Mouse (Mus musculus) Patski (cell line): ENCODE measurements around the gene Cpvl. TPM values are rescaled to one million over a fixed set of nuclear protein-coding genes. Genes with fewer than 3 reads are reported as not detected.

Experiments used
- ATAC-seq: fragments of 100-300 bp; one replicate; pipeline ENCODE4 v1.8.0; 2021
- CTCF ChIA-PET: fragments of 350-600 bp; sonication (Branson Sonifier 250); formaldehyde crosslinking; loops from one replicate; lab custom pipeline; 2022; ENCODE audit warnings: inconsistent platforms; lab: Charles Lee
- POLR2A ChIA-PET: fragments of 350-600 bp; sonication (Branson Sonifier 250); formaldehyde crosslinking; loops from one replicate; lab custom pipeline; 2022; ENCODE audit warnings: antibody characterized with exemption, inconsistent platforms; lab: Charles Lee
- DNase-seq: peaks from one replicate; pipeline ENCODE4 v3.0.0-alpha.2; 2011; ENCODE audit warnings: low read depth, low spot score
- H3K27me3 ChIP-seq: fragments of 371-371 bp; one replicate; pipeline ENCODE4 v1.5.1; 2021
- CTCF ChIP-seq: fragments of 100-300 bp; IDR thresholded peaks from one replicate; pipeline ENCODE4 v1.5.1; 2021
- in situ Hi-C: fragments of 300-500 bp; cut with MboI; formaldehyde crosslinking; loops from 3 replicates; pipeline ENCODE4 v1.11.1; 2018; ENCODE audit warnings: low pct_unique_long_range_greater_than_20kb, mixed read lengths
- polyA plus RNA-seq: library from polyadenylated mRNA; unstranded; gene quantifications from one replicate; pipeline ENCODE4 v1.2.3, GENCODE M21; 2021

Cpvl gene
- 0.06 TPM for polyA plus RNA-seq

- no peak for TF ChIP-seq CTCF
- CTCF ChIA-PET, result interaction anchor here (0.8 kb wide), 1 partner anchor 11 kb away, joined by 3 read pairs; no protein-coding TSS in a partner anchor
- in situ Hi-C loops, result no loop called here
Measured at GRCm38 (mm10) chr6:53978571-53978970, at the start of gene Cpvl. Cpvl (minus strand) TSS chr6:53978671.

GRCm38 (mm10) chr6:54023846-54024245, 45.4 kb upstream of the Cpvl start:
- TF ChIP-seq CTCF, result no peak

More at GRCm38 (mm10) chr6:53978571-53978970, at the start of gene Cpvl:
- no peak for ATAC-seq
- POLR2A ChIA-PET, result interaction anchor here (0.7 kb wide), 1 partner anchor 12 kb away, joined by 3 read pairs; no protein-coding TSS in a partner anchor
- no peaks in the 10 kb centered on the region for H3K27me3 ChIP-seq
- DNase-seq, result no peak

GRCm38 (mm10) chr6:54021123-54021789, 42.8 kb upstream of the Cpvl start:
- H3K27me3 ChIP-seq, result no peaks in the 10 kb centered on the region
- POLR2A ChIA-PET, result interaction anchor here (1.1 kb wide), 1 partner anchor 9 kb away, joined by 3 read pairs; no protein-coding TSS in a partner anchor
- CTCF ChIA-PET, result interaction anchor here (1.2 to 1.8 kb wide), 2 partner anchors 13 to 24 kb away, joined by 3 to 6 read pairs; no protein-coding TSS in a partner anchor
- ATAC-seq, result peak; percentile 89
- in situ Hi-C loops, result loop anchor here (10.0 kb wide), 1 partner anchor 324 kb away; no protein-coding TSS in a partner anchor
- no peak for TF ChIP-seq CTCF
- DNase-seq, result peak; percentile 65

More at GRCm38 (mm10) chr6:54023846-54024245, 45.4 kb upstream of the Cpvl start:
- DNase-seq (no peak), ATAC-seq (no peak)
- ChIA-PET POLR2A (no interaction called here), CTCF (no interaction called here)
- in situ Hi-C loops, result loop anchor here (10.0 kb wide), 1 partner anchor 321 kb away; no protein-coding TSS in a partner anchor
- no peaks in the 10 kb centered on the region for H3K27me3 ChIP-seq

GRCm38 (mm10) chr6:54018861-54019260, 40.4 kb upstream of the Cpvl start:
- DNase-seq (no peak), ATAC-seq (no peak)
- no peak for TF ChIP-seq CTCF
- in situ Hi-C loops, result no loop called here
- H3K27me3 ChIP-seq, result no peaks in the 10 kb centered on the region
- CTCF ChIA-PET, result interaction anchor here (1.0 kb wide), 1 partner anchor 61 kb away, joined by 3 read pairs; no protein-coding TSS in a partner anchor
- POLR2A ChIA-PET, result no interaction called here

GRCm38 (mm10) chr6:54018038-54018437, 39.6 kb upstream of the Cpvl start:
- DNase-seq (no peak), ATAC-seq (no peak)
- ChIA-PET CTCF (interaction anchor here (1.1 to 2.0 kb wide), 2 partner anchors 23 to 63 kb away, joined by 3 to 6 read pairs; no protein-coding TSS in a partner anchor), POLR2A (no interaction called here)
- in situ Hi-C loops, result no loop called here
- TF ChIP-seq CTCF, result no peak
- H3K27me3 ChIP-seq, result no peaks in the 10 kb centered on the region

GRCm38 (mm10) chr6:54012163-54012562, 33.7 kb upstream of the Cpvl start:
- POLR2A ChIA-PET, result no interaction called here
- in situ Hi-C loops, result no loop called here
- H3K27me3 ChIP-seq, result no peaks in the 10 kb centered on the region
- CTCF ChIA-PET, result no interaction called here
- DNase-seq, result no peak
- no peak for TF ChIP-seq CTCF
- ATAC-seq, result no peak

GRCm38 (mm10) chr6:54010362-54010761, 31.9 kb upstream of the Cpvl start:
- no peaks in the 10 kb centered on the region for H3K27me3 ChIP-seq
- ChIA-PET POLR2A (no interaction called here), CTCF (interaction anchor here (1.2 kb wide), 1 partner anchor 20 kb away, joined by 3 read pairs; no protein-coding TSS in a partner anchor)
- DNase-seq (no peak), ATAC-seq (no peak)
- no peak for TF ChIP-seq CTCF
- in situ Hi-C loops, result no loop called here

- in situ Hi-C loops, result no loop called here
- no peak for ATAC-seq
- TF ChIP-seq CTCF, result no peak
- POLR2A ChIA-PET, result no interaction called here
- no peak for DNase-seq
- H3K27me3 ChIP-seq, result no peaks in the 10 kb centered on the region
- CTCF ChIA-PET, result no interaction called here
Measured at GRCm38 (mm10) chr6:54009293-54009692, 30.8 kb upstream of the Cpvl start.

- ChIA-PET CTCF (no interaction called here), POLR2A (no interaction called here)
- ATAC-seq, result no peak
- no peak for TF ChIP-seq CTCF
- DNase-seq, result no peak
- in situ Hi-C loops, result no loop called here
- no peaks in the 10 kb centered on the region for H3K27me3 ChIP-seq
Measured at GRCm38 (mm10) chr6:54008448-54009120, 30.1 kb upstream of the Cpvl start.

GRCm38 (mm10) chr6:54005302-54005701, 26.8 kb upstream of the Cpvl start:
- DNase-seq, result no peak
- TF ChIP-seq CTCF, result no peak
- ATAC-seq, result no peak
- POLR2A ChIA-PET, result no interaction called here
- CTCF ChIA-PET, result interaction anchor here (1.3 kb wide), 2 partner anchors 10 to 29 kb away, joined by 4 to 5 read pairs; no protein-coding TSS in a partner anchor
- in situ Hi-C loops, result no loop called here
- no peaks in the 10 kb centered on the region for H3K27me3 ChIP-seq
